Mouse (Mus musculus) cortical plate, adult 2 months (tissue): ENCODE data around the gene Tatdn2.

Experiments used
- CTCF ChIP-seq: fragments of 200-500 bp; IDR thresholded peaks from 2 replicates; pipeline ENCODE4 v1.5.1; 2011; ENCODE audit warnings: mild to moderate bottlenecking, control low read depth, low read length; ENCODE audit not compliant: insufficient read depth; ENCODE audit errors: extremely low read depth
- POLR2A ChIP-seq: fragments of 200-500 bp; IDR thresholded peaks from 2 replicates; pipeline ENCODE4 v1.6.1; 2011; ENCODE audit warnings: mild to moderate bottlenecking, low read length, control low read depth; ENCODE audit not compliant: insufficient read depth; ENCODE audit errors: extremely low read depth

- TF ChIP-seq POLR2A (no peak), CTCF (no peak)
Measured at GRCm38 (mm10) chr6:113667611-113668122, 29.2 kb upstream of the Tatdn2 start.
